Mouse (Mus musculus): ENCODE measurements at regions not wholly inside any gene's neighbourhood (a gene's known extent, or its start where the extent isn't known, plus 50 kb on each side); places are given as distances from the start of the nearest gene placed in this dataset.

DNA sequence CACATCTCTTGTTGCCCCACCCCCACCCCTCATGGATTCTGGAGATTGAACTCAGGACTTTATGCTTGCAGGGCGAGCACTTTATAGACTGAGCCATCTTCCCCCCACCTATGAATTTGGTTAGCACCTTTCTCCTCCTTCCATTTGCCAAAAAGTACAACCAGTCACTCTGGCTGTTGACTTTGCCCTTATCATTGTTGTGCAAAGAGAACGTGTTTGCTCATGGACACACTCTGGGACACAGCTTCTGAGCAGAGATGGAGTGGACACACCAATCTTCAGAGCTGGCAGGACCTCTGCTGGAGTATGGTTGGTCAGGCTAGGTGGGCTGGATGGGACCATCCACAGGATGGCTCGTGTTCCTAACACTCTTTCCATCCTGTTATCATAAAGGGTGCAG, 285.1 kb upstream of the Tle3 start:
- no peak for DNase-seq (ENCODE audit: low spot score in 2 of 2)

DNA sequence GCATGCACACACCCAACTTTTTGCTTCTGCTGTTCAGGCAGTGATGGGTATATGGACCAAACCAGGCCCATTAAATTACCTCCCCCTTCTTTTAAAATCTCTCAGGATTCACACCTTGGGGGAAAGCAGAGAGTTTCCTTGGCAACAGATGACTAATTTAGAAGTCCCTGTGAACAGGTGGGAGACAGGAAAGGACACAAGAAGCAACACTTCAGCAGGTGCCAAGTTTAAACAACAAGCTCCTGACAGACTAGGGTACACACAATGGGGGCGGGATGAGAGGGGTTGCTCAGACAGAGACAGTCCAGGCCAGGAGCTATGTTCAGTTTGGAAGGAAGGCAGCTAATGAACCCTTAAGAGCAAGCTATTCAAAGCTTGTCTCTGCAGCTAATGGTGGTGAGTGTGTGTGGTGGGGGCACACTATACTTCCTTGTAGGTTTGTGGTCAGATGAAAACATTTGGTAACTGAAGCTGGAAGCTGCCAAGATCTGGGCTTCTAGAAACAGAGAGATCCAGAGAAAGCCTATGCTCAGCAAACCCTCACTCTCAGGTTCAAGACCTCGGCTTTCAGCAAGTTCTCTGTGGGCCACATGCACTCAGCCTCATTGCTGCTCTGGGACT, 283.0 kb upstream of the Tle3 start:
- DNase-seq (ENCODE audit: low spot score in 2 of 2): no peak

DNA sequence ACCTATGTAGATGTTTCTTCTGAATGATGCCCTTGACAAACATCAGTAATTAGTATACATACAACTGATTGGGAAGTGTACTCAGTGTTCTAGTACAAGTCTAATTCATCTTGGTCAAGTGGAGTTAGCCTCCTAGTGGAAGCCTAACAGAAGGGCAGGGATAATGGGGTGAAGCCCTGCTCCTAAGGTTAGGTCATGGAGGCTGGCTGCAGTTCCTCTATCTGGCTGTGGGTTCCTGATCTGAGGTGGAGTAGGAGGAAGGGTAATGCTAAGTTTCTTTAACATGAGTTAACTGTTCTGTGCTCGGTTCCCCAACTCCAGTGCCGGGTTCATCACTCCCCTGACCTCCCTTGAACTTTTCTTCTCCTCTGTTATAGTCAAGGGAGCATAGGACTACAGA, 281.1 kb upstream of the Tle3 start:
- no peak for DNase-seq (ENCODE audit: low spot score in 2 of 2)

DNA sequence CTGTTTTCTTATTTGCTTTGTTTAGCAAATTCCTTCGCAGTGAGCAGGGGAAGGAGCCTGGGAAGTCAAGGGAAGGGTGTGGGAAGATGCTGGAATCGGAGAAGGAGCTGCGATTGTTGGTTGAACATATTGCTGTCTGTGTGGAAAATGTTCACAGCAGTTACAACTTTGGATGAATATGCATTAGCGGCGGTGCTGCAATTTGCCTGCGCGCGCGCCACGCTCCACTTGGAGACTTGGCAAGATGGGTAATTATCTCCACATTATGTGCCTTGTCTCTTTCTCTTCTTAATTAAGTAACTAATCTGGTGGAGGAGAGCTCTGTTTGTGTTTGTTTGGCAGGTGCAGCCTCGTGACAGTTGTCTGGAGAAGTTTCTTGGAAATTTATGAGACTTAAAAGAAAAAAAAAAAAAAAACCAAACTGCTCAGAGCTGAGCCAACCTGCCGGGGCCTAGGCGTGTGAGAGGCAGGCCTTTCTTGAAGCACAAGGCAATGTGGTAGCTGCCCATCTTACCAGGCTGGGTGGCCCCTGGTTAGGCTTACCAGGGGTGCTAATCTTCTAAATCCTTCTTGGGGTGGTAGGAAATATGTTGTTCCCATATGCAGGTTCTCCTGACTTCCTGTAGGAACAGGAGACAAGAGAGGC, 279.2 kb upstream of the Tle3 start:
- DNase-seq (ENCODE audit: low spot score in 2 of 2): no peak

DNA sequence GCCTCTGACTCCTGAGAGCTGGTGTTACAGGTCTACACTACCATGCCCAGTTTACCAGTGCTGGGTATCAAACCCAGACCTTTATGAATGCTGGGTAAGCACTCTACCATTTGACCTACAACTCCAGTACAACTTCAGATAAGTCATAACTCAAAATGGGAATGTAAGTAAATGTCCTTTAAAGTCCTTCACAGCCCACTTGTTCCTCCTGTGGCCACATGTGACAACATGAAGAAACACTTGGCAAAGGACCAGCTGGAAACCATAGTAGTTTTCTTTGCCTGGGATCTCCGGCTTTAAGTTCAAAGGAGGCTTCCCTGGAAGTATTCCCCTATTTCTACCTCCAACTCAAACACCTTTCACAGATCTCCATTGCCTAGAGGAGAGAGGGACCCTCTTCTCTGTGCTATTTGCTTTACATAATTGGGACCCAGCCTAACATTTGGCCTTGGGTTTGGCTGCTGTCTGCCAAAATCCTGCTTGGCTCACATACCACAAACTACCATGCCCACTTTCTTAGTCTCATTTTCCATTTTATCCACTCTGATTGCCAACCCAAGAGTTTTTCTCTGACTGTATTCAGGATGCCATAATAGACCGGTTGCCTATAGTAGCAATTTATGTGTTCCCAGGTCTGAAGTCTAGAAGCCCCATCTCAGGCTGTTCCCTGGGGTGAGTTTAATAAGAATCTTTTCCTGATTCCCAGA, 276.9 kb upstream of the Tle3 start:
- no peak for DNase-seq (ENCODE audit: low spot score in 2 of 2)

DNA sequence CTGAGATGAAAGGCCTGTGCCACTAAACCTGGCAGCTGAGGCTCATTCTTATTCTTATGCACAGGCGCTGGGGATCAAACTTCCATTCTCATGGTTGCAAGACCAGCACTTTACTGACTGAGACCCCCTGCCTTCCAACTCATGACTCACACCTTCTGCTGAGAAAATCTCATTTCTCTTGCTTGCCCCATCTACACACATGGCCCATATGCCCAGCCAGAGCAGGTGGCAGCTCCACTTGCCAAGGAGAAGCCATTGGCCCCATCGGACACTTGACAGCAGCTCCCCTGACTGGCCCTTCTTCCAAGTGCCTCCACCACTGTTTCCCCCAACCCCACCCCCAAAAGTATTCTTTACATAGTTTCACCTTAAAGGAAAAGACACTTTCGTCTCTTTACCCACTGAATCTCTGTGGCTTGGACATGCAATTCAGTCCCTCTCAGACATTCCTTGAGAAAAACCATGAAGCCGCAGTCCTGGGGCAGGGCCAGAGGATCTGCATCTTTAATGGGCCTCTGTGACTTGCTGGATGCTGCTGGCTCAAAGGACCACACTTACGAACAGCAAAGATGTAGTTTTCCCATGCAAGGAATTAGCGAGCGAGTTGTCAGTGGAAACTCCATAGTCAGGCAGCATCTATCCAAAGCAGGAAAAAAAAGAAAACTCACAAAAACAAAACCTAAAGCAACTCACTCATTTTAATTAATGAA, 270.3 kb upstream of the Tle3 start:
- DNase-seq (ENCODE audit: low spot score in 2 of 2): no peak

DNA sequence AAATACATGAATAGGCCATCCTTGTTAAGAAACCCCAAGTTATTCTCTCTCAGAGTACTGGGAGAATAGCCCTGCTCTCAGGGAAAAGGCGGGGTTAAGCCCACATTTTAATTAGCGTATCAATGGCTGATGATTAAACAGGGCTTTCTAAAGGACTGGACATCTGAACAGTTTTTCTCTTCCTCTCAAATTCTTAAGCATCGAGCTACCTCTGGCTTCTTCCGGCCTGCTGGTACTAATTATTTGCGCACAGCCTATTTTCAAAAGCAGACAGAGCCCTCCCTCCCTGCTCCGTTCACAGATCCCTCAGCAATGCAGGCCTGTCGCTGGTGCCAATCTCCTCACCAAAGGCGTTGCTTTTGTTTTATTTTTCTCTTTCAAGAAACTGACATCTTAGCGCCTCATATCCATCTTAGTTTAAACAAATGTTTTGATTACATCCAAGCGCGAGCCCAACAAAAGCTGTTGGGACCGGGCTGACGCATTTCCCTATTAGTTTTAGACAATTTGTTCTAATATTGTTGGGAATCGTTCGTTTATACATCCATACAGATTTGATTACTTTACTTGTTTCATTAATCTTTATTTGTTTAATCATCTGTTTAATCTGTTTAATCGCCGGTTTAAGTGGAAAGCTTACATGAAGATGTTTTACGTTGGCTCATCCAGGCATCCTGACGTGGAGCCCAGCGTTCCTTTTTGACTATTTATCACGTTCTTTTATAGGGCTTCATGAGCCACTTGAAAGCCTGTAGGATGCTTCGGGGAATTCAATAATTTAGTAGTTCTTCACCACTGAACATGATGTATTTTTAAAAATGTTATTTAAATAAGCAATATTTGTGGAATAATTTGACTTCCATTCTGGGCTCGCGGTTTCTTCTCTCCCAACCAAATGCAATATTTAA, 269.5 kb upstream of the Tle3 start:
- no peak for DNase-seq (ENCODE audit: low spot score in 2 of 2)

DNA sequence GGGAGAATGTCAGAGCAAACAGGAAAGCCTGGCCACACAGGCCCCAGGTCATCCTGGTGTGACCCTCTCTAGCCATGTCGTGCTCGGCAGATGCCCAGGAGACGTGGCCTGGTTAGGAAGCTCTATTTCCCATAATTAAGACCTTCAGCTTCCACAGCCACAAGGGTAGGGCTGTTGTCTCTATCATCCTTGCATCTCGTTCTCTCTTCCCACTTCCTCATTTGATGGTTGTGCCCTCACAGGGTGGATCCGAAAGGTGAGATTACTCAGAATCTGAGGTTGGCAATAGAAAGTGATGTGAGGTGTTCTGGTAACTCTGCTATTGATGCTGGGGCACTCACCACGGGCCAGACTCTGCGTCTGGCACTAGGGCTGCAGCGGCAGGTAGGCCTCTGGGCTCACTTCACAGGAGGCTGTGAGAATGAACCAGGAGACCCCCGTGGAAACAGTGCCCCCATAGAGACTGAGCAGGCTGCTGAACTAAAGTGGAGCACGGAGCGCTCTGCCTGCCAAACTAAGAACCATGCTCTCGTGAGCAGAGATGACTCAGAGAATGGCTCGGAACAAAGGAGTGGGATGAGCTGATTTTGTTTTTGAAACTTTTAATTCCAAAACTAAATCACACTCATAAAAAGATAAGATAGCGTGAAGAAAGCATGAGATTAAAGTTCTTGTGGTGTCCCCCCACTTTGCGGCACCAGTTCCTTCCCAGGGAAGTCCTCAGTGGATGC, 266.5 kb upstream of the Tle3 start:
- DNase-seq (ENCODE audit: low spot score in 2 of 2): no peak

DNA sequence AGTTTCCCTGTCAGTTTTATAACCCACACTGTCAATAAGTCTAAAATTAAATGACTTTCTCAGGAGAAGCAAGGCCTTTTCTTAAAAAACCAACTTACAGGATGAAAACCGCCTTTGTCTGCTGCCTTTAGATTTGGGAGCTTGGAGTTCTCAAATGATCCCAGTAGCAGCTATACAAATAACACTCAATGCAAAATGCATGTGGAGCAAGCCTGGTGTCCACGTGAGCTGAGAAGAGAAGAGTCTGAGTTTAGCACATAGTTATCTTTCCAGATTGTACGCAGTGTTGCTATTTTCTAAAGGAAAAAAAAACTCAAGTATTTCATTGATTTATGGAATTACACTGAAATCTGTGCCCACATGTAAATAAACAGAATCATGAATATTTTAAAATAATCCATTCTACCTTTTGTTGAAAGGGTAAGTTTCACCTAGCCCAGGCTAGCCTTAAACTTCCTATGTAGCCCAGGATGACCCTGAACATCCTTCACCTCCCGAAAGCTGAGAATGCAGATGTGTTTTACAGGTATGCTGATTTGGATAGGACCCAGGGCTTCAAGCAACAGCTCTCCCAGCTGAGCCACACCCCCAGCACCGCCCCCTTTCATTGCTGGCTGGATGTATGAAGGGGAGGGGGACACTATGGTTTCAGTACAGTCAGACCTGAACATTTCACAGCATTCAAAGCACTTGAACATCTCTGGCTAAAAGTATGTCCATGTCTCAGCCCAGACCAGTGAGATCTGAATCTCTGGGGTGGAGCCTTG, 262.5 kb upstream of the Tle3 start:
- DNase-seq (ENCODE audit: low spot score in 2 of 2): no peak

DNA sequence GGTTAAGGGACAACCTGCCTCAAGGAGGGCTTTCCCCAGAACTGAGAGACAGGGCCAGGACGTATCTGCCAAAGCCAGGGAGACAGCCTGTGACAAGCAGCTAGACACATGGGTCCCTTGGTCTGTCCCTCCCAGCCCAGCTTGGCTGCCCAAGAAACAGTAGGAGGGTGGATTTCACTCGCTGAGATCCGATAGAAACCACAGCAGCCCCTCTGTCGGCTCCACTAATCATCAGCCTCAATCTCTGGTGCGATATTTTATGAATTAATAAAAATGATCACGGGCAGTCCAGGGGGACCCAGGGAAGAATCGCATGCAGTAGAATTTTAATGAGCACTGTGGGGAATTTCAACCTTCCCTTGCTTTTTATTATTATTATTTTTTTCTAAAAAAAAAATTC, 261.0 kb upstream of the Tle3 start:
- no peak for DNase-seq (ENCODE audit: low spot score in 2 of 2)

DNA sequence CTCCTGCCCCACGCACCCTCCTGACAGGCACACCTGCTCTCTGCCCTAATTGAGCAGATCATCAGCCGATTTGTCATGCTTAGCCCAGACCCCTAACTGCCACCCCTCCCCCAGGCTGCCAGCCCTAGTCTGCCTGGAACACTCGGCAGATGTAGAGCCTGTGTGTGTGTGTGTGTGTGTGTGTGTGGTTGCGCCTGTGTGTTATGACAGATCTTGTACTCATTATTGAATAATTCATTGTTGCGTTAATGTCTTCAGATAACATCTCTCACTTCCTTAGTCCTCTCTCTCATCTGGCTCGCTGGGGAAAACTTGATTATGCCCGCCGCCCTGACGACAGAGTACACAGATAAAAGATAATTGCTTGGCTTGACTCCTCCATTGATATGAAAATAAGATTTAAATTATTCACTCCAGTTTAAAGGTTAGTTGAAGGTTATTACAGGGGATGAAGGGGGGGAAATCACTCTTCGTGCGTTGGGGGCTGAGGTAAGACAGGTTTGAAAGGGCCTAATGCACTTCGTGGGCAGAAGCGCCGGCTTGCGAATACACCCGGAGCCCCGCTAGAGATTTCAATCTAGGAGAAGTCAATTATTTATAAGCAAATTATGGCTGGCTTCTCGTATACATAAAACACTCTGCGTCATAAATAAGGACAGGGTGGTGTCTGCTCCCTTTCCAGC, 260.3 kb upstream of the Tle3 start:
- no peak for DNase-seq (ENCODE audit: low spot score in 2 of 2)

DNA sequence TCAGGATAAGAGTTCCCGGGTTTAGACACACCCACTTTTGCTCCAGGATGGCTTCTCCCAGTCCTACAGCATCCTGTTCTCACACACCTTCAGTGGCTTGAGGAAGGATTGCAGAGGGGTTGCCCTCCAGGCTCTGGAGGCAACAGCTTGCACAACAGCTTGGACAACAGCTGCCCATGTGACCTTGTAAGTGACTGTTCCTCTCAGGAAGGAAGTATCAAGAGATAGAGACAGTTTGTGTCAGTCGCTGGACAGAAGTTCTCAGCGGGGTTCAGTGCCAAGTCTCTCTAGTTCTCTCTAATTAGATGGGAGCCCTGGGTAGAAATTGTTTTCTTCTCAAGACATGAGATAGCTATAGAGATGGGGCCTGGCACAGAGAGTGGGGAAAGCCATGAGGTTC, 252.9 kb upstream of the Tle3 start:
- DNase-seq (ENCODE audit: low spot score in 2 of 2): no peak

DNA sequence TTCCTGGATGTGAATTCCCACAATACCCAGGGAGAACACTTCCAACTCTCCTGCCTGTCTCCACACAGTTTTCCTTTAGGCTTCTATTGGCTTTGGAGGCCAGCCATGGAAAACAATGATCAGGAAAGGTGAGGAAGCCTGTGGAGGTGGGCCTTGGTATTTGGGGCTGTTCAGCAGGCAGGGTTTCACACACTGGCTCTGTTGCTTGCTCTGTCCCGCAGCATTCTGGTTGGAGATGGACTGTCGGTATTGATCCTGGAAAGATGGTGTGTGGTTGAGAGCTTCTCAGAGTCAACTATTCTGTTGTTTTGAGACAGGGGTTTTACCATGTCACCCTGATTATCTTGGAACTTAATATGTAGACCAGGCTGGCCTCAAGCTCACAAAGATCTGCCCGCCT, 251.6 kb upstream of the Tle3 start:
- DNase-seq (ENCODE audit: low spot score in 2 of 2): no peak

DNA sequence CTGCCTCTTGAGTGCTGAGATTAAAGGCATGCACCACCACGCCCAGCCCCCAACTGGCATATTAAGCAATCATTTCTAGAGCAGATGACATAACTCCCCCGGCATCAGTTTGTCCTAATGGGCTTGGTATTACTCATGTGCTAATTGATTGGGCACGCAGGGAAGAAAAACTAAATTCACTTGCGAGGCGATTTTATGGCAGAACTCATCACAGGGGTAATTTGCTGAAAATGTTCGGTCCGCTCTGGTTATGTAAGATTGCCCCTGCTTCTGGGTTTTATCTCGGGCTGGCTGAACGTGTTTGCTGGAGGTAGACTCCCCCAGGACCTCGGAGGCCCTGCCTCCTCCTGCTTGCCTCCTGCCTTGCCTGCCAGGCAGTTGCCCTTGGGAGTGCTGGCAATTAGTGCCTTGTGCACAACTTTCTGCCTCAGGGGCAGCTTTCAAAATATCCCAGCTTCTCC, 251.2 kb upstream of the Tle3 start:
- DNase-seq (ENCODE audit: low spot score in 2 of 2): no peak

DNA sequence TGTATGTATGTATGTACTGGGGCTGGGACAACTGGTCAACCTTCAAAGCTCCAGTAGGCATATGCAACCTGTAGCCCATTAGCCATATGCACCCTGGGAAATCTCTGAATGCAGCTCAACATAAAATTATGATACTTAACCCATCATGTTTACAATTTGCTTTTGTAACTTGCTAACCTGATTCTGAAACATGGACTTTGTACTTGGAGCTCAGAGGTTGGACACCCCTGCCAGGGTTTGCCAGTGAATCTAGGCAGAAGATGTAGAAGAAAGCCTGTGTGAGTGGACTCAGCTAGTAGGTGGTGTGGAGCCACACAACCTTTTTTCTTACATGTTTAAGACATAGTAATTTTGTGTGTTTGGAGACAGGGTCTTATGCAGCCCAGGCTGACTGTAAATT, 248.7 kb upstream of the Tle3 start:
- no peak for DNase-seq (ENCODE audit: low spot score in 2 of 2)

DNA sequence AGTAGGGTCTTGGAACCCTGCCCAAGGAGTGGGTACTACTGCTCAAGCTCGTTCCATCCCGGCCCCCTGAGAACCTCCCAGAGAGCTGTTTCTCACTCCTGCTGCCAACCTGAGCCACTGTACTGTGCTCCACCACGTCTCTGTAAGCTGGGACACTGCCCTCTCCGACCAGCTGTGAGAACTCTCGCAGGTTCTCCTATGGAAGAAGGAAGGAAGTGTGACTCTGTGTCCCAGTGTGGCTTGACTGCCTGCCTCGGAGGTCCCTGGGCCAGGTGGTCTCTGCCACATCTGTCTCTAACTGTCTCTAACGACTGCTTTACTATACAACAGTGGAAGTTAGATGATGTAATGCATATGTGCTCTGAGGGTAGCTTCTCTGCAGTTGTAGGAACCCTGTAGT, 246.4 kb upstream of the Tle3 start:
- no peak for DNase-seq (ENCODE audit: low spot score in 2 of 2)

DNA sequence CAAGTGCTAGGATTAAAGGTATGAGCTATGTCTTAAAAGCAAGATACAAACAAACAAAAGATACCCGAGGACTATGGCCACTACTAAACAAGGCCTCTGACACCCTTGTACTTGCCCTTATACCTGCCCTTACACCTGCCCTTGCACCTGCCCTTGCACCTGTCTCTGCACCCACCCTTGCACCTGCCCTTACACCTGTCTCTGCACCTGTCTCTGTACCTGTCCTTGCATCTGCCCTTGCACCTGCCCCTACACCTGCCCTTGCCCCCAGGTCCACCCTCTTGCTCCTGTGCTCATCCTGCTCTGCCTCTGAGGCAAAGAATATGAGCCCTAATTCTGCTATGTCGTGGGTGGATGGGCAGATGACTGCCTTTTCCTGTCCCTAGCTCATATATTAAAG, 244.1 kb upstream of the Tle3 start:
- DNase-seq (ENCODE audit: low spot score in 2 of 2): no peak

DNA sequence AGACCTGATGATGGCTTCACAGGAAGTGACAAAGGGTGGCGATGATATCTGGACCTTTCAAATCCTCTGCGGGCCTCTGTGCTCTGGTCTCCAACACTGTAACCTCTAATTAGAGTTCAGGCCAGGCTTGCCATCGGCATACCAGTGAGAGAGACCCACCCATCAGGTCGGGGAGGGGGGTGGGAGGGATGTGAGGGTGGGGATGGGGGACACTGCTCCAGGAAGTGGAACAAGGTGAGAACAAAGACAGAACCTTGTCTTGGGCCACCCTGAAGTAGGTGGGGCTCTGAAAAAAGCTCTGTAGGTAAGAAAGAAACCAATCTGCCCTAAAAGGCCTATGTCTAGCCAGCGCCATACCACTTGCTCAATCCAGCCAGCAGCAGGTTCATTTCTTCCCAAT, 243.0 kb upstream of the Tle3 start:
- no peak for DNase-seq (ENCODE audit: low spot score in 2 of 2)

DNA sequence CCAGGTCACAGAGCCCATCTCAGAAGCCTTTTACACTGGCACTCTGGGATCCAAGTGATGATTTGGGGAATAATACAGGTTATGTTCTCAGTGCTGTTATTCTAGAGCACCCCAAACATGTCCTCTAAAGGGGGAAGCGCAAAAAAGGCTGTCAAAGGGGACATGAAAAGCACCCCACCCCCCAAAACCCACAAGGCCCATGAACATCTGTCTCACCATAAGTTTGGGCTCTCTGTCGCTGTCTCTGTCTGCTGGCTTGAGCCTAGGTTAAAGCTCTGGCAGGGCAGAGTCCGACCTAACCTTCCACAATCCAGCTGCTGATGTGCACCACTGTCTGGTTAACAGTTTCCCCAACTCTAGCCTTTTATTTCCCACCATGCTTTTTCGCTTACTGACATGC, 241.3 kb upstream of the Tle3 start:
- DNase-seq (ENCODE audit: low spot score in 2 of 2): no peak
